Mouse (Mus musculus): ENCODE results near the gene Ttc7b.

Gene Ttc7b

GRCm38 (mm10) chr12:100276607-100277533, 243.8 kb downstream of the Ttc7b start:
- DNase-seq (ENCODE audit: low spot score in 2 of 2): peak; percentile 62 to 67

- DNase-seq (ENCODE audit: low spot score in 2 of 2): no peak
Observed at GRCm38 (mm10) chr12:100275850-100276249, 244.8 kb downstream of the Ttc7b start.

GRCm38 (mm10) chr12:100273033-100273432, 247.6 kb downstream of the Ttc7b start:
- no peak for DNase-seq (ENCODE audit: low spot score in 2 of 2)

DNA sequence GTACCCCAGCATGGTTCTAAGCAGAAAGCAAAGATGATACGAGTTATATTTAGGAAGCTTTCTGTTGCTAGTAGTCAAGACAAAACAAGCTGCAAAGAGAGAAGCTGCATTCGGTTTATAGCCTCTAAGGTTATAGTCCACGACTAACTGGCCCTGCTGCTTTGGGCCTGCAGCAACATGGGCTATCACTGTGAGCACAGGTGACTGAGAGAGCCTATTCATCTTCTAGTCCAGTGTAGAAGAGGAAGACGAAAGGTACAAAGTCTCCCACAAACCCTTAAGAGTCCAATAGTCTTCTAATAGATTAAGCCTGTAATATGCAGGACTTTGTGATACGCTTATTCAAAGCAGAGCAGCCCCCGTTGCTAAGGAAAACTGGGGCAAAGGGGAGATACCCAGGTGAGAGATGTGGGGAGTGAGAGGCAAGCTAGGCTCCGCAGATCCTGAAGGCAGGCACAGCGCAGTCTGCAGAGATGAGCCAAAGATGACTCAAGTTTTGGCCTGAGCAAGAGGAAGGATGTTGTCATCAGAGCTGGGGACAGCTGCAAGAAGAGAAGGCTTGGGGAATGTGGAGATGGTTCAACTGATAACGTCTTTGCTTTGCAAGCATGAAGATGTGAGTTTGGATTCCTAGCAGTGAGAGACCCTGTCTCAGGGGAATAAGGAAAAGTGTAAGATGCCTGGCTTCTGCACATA, 250.5 kb downstream of the Ttc7b start:
- DNase-seq (ENCODE audit: low spot score in 2 of 2): no peak

DNA sequence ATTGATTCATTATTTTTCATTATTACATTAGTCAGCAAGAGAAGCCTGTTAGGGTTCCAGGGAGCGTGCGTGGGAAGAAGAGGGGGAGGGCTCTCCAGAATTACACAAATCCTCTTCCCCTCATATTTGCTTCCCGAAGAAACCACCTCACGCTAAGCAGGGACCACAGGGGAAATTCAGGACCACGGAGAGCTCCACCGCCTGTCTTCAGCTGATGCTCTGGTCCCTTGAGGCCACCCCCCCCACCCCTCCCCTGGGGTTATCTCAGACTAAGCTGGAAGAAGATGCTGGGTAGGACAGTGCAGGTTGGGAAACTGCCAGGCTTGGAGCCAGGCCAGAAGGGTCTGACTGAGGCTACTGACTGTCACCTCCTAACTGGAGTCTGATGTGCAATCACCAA, 252.6 kb downstream of the Ttc7b start:
- no peak for DNase-seq (ENCODE audit: low spot score in 2 of 2)

DNA sequence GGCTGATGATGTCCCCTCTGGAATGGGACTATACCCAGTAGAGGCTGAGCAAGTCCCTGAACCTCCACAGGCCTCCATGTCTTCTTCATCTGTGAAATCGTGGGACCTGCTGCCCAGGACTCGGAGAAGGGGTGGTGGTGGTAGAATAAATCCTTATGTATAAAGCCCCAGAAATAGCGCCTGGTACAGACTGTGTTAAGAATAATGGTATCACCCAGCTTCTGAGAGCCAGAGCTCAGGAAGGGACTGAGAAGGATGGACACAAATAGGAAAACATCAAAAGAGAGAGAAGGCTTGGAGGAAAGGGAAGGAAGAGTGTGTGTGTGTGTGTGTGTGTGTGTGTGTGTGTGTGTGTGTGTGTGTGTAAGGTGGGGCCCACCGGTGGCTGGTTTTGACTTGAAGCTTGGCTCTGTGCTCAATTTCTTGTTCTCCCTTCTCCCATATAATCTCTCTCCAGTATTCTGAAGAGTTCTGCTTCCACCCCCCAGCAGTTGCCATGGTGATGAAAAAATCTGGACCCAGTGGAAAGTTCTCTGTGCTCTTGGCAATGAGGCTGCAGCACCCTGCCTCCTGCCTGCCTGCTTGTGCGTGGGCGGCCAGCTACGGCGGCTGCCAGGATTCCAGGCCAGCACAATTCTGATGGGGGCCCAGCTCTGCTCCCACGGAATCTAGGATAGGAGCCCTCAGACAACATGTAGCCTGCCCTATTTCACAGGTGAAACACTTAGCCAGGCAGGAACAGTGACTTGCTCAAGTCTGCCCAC, 254.9 kb downstream of the Ttc7b start:
- peak; percentile 95 to 97 for DNase-seq (ENCODE audit: low spot score in 2 of 2)

DNA sequence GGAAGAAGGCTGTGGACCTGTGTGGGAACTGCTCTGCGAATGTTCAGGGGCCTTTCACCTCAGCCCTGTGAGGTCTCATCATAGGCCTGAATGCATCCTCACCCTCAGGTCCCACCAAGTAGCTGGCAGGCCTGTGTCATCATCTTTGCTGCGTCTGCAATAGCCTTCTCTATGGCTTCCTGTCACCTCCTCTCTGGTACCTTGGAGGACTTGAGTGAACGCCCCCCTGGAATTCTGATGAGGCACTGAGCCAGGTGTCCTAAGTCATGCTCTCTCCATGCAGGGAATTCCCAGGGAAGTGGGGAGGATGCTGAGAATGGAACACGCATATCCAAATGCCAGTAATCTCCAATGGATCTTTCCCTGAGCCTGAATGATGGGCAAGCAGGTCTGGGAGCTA, 255.7 kb downstream of the Ttc7b start:
- DNase-seq (ENCODE audit: low spot score in 2 of 2): no peak

DNA sequence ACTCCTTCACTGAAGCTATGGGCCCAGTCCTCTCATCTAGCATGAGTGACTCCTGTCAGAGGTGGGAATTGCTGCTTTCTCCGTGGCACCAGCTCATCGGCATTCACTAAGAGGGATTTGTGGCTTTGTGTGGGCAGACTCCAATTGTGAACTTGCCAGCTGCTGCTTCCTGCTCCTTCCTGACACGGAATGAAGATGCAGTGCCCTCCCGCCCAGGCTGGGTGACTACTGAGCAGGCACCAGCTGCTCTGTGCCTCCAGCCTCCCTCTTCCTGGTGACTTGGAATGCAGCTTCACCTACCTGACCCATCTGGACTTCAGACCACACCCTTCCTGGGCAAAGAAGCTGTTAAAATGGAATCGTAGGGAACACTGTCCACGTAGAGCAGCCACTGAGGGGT, 257.8 kb downstream of the Ttc7b start:
- no peak for DNase-seq (ENCODE audit: low spot score in 2 of 2)

- no peak for DNase-seq (ENCODE audit: low spot score in 2 of 2)
Observed at GRCm38 (mm10) chr12:100261761-100262160, 258.9 kb downstream of the Ttc7b start.

GRCm38 (mm10) chr12:100260151-100260550, 260.5 kb downstream of the Ttc7b start:
- DNase-seq (ENCODE audit: low spot score in 2 of 2): no peak

DNA sequence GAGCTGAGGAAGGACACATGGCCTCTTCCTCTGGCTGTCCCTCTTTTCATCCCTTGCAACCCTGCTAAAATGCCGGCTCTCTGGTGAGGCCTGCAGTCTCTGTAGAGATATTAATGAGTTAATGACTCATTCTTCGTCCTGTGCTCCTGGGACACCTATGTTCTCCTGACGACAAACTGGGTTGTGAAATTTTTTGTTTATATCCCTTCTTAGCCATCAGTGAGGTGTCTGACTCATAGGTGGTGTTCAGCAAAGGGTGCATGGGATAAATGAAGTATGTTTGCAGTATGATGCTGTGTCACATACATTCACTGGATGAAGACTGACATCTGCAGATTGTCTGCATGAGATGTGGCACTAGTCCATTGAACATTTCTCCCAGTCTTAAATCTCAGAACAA, 262.8 kb downstream of the Ttc7b start:
- no peak for DNase-seq (ENCODE audit: low spot score in 2 of 2)

DNA sequence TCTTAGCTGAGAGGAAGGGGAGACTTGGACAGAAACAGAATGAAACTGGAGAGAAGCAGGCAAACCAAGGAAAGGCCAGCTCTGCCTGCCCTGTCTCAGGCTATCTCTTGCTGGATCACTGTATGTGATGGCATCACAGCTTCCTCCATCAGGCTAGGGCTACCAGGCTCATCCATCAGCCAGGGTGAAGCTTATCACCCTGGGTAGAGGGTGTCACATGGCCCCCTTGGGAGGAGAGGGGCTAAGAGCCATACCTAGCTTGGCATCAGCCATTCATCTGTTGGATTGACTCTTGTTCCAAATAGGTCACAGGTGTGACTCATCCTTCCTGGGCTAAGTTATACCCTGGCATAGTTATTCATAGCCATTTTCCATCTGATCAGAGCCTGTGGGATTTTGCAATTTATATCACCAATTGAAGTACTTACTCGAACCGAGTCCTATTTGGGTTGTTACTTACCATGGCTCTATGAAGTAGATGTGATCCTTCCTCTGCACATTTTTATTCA, 265.1 kb downstream of the Ttc7b start:
- no peak for DNase-seq (ENCODE audit: low spot score in 2 of 2)

DNA sequence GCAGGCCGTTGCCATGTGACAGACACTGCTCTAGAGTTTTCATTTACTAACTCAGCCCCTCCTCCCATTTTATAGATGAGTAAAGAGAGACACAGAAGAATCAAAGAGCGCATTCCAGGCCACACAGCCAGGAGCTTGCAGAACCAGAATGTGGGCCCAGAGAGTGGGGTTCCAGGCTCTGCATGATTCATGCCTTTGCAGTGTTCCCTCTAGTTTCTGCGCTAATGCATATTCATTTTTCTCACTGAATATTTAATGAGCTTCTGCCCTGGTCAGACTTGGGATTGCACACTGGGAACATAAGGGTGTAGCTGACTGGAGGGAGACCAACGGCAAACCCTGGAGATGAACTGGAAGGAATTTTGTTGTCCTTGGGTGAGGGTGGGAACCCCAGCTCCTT, 266.2 kb downstream of the Ttc7b start:
- DNase-seq (ENCODE audit: low spot score in 2 of 2): peak in 1 of 2 experiments; percentile 66
